Comparison of ENCODE assay signal across 9 mouse cellular contexts in the genomic region with DNA sequence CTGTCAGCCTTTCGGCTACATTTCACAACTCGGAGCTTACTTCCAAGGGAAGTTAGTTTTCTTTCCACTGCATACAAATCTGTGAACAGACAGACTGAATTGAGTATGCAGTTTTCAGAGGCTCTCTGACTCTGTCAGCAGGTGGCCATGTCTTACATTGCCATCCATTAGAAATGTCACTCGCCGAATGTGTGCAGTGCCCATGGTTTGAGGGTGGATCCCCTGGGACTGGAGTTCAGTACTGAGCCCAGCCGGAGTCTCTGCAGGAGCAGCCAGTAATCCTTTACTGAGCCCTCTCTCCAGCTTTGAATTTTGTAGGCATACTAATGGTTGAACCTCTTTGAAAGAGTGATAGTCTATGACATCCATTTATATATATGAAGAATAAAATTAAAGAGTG. TPM values are rescaled to one million over a fixed set of nuclear protein-coding genes. Genes with fewer than 3 reads are reported as not detected.
A peak's percentile ranks its signal among the peaks of the same experiment; 100 is the strongest.
DNase-seq lines count a peak whose midpoint lies in the region; ATAC-seq and TF ChIP-seq lines count a peak whose summit lies in the region.
"Had no signal": no experiment of that assay in that cellular context is flagged by ENCODE, and none has a peak within 500 bp of the region (broad histone marks: within the 10 kb centered on the region; RNA-seq: fewer than 3 reads in every experiment).

No protein-coding gene starts in this region.

- no peak for ATAC-seq in heart, embryonic 15.5 days (replicated peaks; ENCODE audit: insufficient number of reproducible peaks, insufficient read depth, low FRiP score, low read depth)
- no peak for ATAC-seq in forebrain, postnatal 0 days
- ATAC-seq in midbrain, embryonic 11.5 days (ENCODE audit: low FRiP score), result no peak

- no peak overlapping the region for H3K4me3 ChIP-seq in heart, embryonic 15.5 days
- peak overlapping the region; percentile 98 for H3K4me3 ChIP-seq in forebrain, postnatal 0 days (ENCODE audit: low read depth, low read length)
- H3K4me3 ChIP-seq in midbrain, embryonic 11.5 days (ENCODE audit: low read depth, low read length), result no peak overlapping the region

- TF ChIP-seq CTCF in forebrain, postnatal 0 days (IDR thresholded peaks at IDR 0.05; ENCODE audit: low read depth), result no peak

- H3K27me3 ChIP-seq in heart, embryonic 15.5 days, result no peaks in the 10 kb centered on the region
- no peaks in the 10 kb centered on the region for H3K27me3 ChIP-seq in forebrain, postnatal 0 days (ENCODE audit: insufficient read depth, low read length)
- H3K27me3 ChIP-seq in midbrain, embryonic 11.5 days (ENCODE audit: control insufficient read depth, insufficient read depth, low read length), result no peaks in the 10 kb centered on the region

- no peak overlapping the region for H3K9ac ChIP-seq in heart, embryonic 15.5 days
- H3K9ac ChIP-seq in forebrain, postnatal 0 days, result peak overlapping the region; percentile 23; the same call in 1 of the 2 replicates
- no peak overlapping the region for H3K9ac ChIP-seq in midbrain, embryonic 11.5 days (ENCODE audit: low read length)

- intact Hi-C loops in heart, postnatal 36 days (cut with DNase I), result no loop called here

- whole genome bisulfite sequencing in heart, embryonic 15.5 days, result 66% methylated on average over 5 of the region's 5 CpGs
- 41% methylated on average over 5 of the region's 5 CpGs for WGBS in forebrain, postnatal 0 days
- WGBS in midbrain, embryonic 11.5 days, result 65% methylated on average over 5 of the region's 5 CpGs

- H3K4me2 ChIP-seq in heart, embryonic 15.5 days, result peak overlapping the region; percentile 77
- peak overlapping the region; percentile 69 for H3K4me2 ChIP-seq in forebrain, postnatal 0 days (ENCODE audit: low read depth)
- H3K4me2 ChIP-seq in midbrain, embryonic 11.5 days, result peak overlapping the region; percentile 10

- H3K27ac ChIP-seq in heart, embryonic 15.5 days, result no peak overlapping the region
- H3K27ac ChIP-seq in forebrain, postnatal 0 days (ENCODE audit: low read depth, low read length), result no peak overlapping the region
- no peak overlapping the region for H3K27ac ChIP-seq in midbrain, embryonic 11.5 days (ENCODE audit: low read depth, low read length)

- H3K9me3 ChIP-seq in heart, embryonic 15.5 days (replicated peaks), result no peaks in the 10 kb centered on the region
- no peaks in the 10 kb centered on the region for H3K9me3 ChIP-seq in forebrain, postnatal 0 days (ENCODE audit: low read length)
- H3K9me3 ChIP-seq in midbrain, embryonic 11.5 days (ENCODE audit: control insufficient read depth, low read length), result no peaks in the 10 kb centered on the region

- DNase-seq in heart, postnatal 36 days, result no peak
- peak; percentile 42 for DNase-seq in embryo, embryonic 10.5 days (ENCODE audit: low spot score)
- DNase-seq in forebrain, postnatal 0 days, result no peak
- no peak for DNase-seq in midbrain, embryonic 11.5 days (ENCODE audit: low spot score, missing footprints)
- no peak for DNase-seq in cerebellum, adult 11-12 months
- DNase-seq in gastrocnemius, postnatal 25 days, result no peak
- DNase-seq in ovary, postnatal 14 days (ENCODE audit: low spot score), result no peak
- DNase-seq: adrenal gland, postnatal 10 days had no signal

- peaks cover 26% of the 10 kb centered on the region for H3K4me1 ChIP-seq in heart, embryonic 15.5 days (replicated peaks)
- H3K4me1 ChIP-seq in forebrain, postnatal 0 days (ENCODE audit: insufficient read depth), result peaks cover 21% of the 10 kb centered on the region
- peaks cover 16% of the 10 kb centered on the region for H3K4me1 ChIP-seq in midbrain, embryonic 11.5 days (ENCODE audit: control insufficient read depth, insufficient read depth, low read length)

- H3K36me3 ChIP-seq in heart, embryonic 15.5 days, result peaks cover 8% of the 10 kb centered on the region; the same call in 1 of the 2 replicates
- no peaks in the 10 kb centered on the region for H3K36me3 ChIP-seq in forebrain, postnatal 0 days (ENCODE audit: insufficient read depth)
- H3K36me3 ChIP-seq in midbrain, embryonic 11.5 days (ENCODE audit: control insufficient read depth, insufficient read depth, low read length), result peaks cover 4% of the 10 kb centered on the region

RNA-seq across cellular contexts. Expression of gene Spast, which starts 2.4 kb away (rescaled TPM):
- 12.6 and 14.2 TPM in 2 replicates for polyA plus RNA-seq in heart, embryonic 15.5 days (2015; fragmentation: Nextera tagmentation; extraction: Ambion mirVana)
- 10 to 100 TPM; 31.6 to 33.3 TPM for total RNA-seq in heart, postnatal 36 days (2021)
- total RNA-seq in forebrain, postnatal 0 days (2014; rRNA removed), result 156 and 181 TPM in 2 replicates
- 19.7 and 23.2 TPM in 2 replicates for polyA plus RNA-seq in forebrain, postnatal 0 days (2015; fragmentation: Nextera tagmentation; extraction: Ambion mirVana)
- polyA plus RNA-seq in midbrain, embryonic 11.5 days (2014; fragmentation: Nextera tagmentation; extraction: Ambion mirVana), result 46.8 and 48.8 TPM in 2 replicates
- 10 to 100 TPM; 40.0 to 42.5 TPM for total RNA-seq in gastrocnemius, postnatal 25 days (2021)

RNA-seq across cellular contexts. Expression of gene Dpy30, which starts 17.4 kb away (rescaled TPM):
- 156 and 195 TPM in 2 replicates for polyA plus RNA-seq in heart, embryonic 15.5 days (2015; fragmentation: Nextera tagmentation; extraction: Ambion mirVana)
- total RNA-seq in heart, postnatal 36 days (2021), result 10 to 100 TPM; 45.5 to 48.9 TPM
- 86.1 and 109 TPM in 2 replicates for total RNA-seq in forebrain, postnatal 0 days (2014; rRNA removed)
- 225 and 246 TPM in 2 replicates for polyA plus RNA-seq in forebrain, postnatal 0 days (2015; fragmentation: Nextera tagmentation; extraction: Ambion mirVana)
- polyA plus RNA-seq in midbrain, embryonic 11.5 days (2014; fragmentation: Nextera tagmentation; extraction: Ambion mirVana), result 276 and 277 TPM in 2 replicates
- 10 to 100 TPM; 47.1 to 50.6 TPM for total RNA-seq in gastrocnemius, postnatal 25 days (2021)

RNA-seq across cellular contexts. Expression of gene Memo1, which starts 45.8 kb away (rescaled TPM):
- polyA plus RNA-seq in heart, embryonic 15.5 days (2015; fragmentation: Nextera tagmentation; extraction: Ambion mirVana), result 59.8 and 64.1 TPM in 2 replicates
- 10 to 100 TPM; 64.4 to 72.6 TPM for total RNA-seq in heart, postnatal 36 days (2021)
- total RNA-seq in forebrain, postnatal 0 days (2014; rRNA removed), result 45.7 and 54.2 TPM in 2 replicates
- polyA plus RNA-seq in forebrain, postnatal 0 days (2015; fragmentation: Nextera tagmentation; extraction: Ambion mirVana), result 46.3 and 52.9 TPM in 2 replicates
- polyA plus RNA-seq in midbrain, embryonic 11.5 days (2014; fragmentation: Nextera tagmentation; extraction: Ambion mirVana), result 85.9 and 90.2 TPM in 2 replicates
- 10 to 100 TPM; 50.8 to 58.1 TPM for total RNA-seq in gastrocnemius, postnatal 25 days (2021)

RNA-seq across cellular contexts. Expression of gene Slc30a6, which starts 54.3 kb away (rescaled TPM):
- 23.7 and 28.6 TPM in 2 replicates for polyA plus RNA-seq in heart, embryonic 15.5 days (2015; fragmentation: Nextera tagmentation; extraction: Ambion mirVana)
- total RNA-seq in heart, postnatal 36 days (2021), result 1 to 10 TPM; 9.3 to 9.5 TPM
- 16.9 and 18.8 TPM in 2 replicates for total RNA-seq in forebrain, postnatal 0 days (2014; rRNA removed)
- polyA plus RNA-seq in forebrain, postnatal 0 days (2015; fragmentation: Nextera tagmentation; extraction: Ambion mirVana), result 21.5 and 24.4 TPM in 2 replicates
- 28.1 and 30.2 TPM in 2 replicates for polyA plus RNA-seq in midbrain, embryonic 11.5 days (2014; fragmentation: Nextera tagmentation; extraction: Ambion mirVana)
- 1 to 10 TPM; 5.9 to 6.1 TPM for total RNA-seq in gastrocnemius, postnatal 25 days (2021)

Comparison
In these comparisons a context has a peak if more than half of its experiments do, and no peak if none do; other contexts are left out.
1. H3K4me2 ChIP-seq: peak in every context shown above with its lines; median percentile 77 in heart, embryonic 15.5 days; 69 in forebrain, postnatal 0 days; 10 in midbrain, embryonic 11.5 days.